Mouse (Mus musculus) c-Kit-negative CD71-positive TER-119-positive erythroid progenitor cells, embryonic 14.5 days (primary cell): ENCODE data around the gene Gm11596.
"Not testable (repeated sequence)": the region's sequence is repeated elsewhere in the genome, so short reads cannot be mapped to it uniquely, and the experiment has no call there.

ENCODE experiments used
- DNase-seq: peaks from one replicate; pipeline ENCODE4 v3.0.0-alpha.2; 2013; ENCODE audit warnings: low read depth, low spot score

Gm11596 gene

DNA sequence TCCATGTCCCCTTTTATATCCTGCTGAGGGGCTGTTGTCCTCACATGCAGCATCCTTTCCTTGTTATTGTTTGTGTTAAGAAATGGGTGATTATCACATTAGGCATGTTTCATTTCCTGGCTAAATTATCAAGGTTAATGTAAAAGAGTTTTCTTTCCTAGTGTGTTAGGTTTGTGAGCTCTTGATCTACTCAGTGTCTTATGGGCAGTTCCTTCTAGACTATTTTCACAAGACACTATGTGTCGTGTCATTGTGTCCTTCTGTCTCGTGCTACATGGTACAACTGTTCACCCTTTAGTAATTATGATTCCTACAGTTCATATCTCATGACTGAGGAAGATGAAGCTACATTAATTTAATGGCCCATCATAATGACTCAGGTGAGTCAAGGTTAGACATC, at the start of gene Gm11596:
TSS of gene Gm11596 (minus strand) at position 101 of the 400 bp plus-strand sequence.
- DNase-seq: no peak

DNA sequence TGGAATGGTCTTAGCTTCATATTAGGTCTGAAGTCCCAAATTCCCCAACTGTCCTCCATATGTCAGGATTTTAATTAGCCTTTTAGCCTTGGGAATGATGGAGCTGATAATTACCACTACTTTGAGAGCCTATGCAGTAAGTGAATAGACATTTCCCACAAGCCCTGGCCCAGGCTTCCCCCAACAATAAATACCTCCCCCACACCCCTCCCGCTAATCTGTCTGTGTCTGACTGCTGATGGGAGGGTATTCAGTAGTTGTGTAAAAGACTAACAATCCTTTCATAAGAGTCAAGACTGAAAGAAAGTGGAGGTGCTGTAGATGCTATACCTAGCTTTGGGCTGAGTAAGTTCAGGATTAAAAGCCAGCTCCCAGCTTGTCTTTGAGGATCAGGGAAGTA, 48.9 kb upstream of the Gm11596 start:
- no peak for DNase-seq

DNA sequence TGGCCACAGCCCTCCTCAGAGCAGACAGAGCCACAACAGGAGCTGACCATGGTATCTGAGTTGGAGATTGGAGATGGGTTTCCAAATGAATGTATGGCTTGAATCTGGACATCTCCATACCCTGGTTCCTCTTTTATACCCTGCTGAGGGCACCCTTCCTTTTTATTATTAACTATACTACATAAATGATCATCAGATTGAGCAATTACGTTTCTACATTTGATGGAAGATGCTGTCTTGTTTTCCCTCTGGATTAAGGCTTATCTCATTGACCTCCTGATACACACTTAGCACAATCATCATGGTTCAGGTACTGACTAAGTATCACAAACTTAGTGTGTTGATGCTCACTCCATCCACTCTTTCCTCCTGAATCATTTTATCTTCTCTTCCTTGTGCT, 44.7 kb upstream of the Gm11596 start, which contains the start of gene 2300003K06Rik:
TSS of gene 2300003K06Rik (minus strand) at position 101 of the 400 bp plus-strand sequence.
- DNase-seq: no peak

DNA sequence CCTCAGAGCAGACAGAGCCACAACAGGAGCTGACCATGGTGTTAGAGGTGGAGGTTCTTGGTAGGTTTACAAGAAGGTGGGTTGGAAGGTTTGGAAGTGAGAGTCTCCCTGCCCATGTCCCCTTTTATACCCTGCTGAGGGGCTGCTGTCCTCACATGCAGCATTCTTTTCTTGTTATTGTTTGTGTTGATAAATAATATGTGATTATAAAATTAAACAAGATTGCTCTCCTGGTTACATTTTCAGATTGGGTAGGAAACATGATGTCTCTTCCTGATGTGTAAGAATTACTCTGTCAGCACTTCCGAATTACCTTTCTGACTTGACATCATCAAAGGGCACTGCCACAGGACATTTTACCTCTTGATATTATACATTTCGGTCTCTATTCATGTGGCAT, 22.3 kb upstream of the Gm11596 start, which contains the start of gene Gm11564:
TSS of gene Gm11564 (minus strand) at position 101 of the 400 bp plus-strand sequence.
- not testable (repeated sequence) for DNase-seq

DNA sequence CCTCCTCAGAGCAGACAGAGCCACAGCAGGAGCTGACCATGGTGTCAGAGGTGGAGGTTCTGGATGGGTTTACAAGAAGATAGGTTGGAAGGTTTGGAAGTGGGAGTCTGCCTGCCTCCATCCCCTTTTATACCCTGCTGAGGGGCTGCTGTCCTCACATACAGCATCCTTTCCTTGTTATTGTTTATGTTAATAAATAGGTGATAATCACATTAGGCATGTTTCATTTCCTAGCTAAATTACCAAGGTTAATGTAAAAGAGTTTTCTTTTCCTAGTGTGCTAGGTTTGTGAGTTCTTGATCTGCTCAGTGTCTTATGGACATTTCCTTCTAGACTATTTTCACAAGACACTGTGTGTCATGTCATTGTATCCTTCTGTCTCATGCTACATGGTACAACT, 16.5 kb upstream of the Gm11596 start, which contains the start of gene Krtap4-13:
TSS of gene Krtap4-13 (minus strand) at position 101 of the 400 bp plus-strand sequence.
- DNase-seq: not testable (repeated sequence)

DNA sequence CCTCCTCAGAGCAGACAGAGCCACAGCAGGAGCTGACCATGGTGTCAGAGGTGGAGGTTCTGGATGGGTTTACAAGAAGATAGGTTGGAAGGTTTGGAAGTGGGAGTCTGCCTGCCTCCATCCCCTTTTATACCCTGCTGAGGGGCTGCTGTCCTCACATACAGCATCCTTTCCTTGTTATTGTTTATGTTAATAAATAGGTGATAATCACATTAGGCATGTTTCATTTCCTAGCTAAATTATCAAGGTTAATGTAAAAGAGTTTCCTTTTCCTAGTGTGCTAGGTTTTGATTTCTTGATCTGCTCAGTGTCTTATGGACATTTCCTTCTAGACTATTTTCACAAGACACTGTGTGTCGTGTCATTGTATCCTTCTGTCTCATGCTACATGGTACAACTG, 11.1 kb upstream of the Gm11596 start, which contains the start of gene Gm11554:
TSS of gene Gm11554 (minus strand) at position 101 of the 400 bp plus-strand sequence.
- not testable (repeated sequence) for DNase-seq

DNA sequence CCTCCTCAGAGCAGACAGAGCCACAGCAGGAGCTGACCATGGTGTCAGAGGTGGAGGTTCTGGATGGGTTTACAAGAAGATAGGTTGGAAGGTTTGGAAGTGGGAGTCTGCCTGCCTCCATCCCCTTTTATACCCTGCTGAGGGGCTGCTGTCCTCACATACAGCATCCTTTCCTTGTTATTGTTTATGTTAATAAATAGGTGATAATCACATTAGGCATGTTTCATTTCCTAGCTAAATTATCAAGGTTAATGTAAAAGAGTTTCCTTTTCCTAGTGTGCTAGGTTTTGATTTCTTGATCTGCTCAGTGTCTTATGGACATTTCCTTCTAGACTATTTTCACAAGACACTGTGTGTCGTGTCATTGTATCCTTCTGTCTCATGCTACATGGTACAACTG, 5.6 kb upstream of the Gm11596 start, which contains the start of gene Gm11569:
TSS of gene Gm11569 (minus strand) at position 101 of the 400 bp plus-strand sequence.
- not testable (repeated sequence) for DNase-seq

DNA sequence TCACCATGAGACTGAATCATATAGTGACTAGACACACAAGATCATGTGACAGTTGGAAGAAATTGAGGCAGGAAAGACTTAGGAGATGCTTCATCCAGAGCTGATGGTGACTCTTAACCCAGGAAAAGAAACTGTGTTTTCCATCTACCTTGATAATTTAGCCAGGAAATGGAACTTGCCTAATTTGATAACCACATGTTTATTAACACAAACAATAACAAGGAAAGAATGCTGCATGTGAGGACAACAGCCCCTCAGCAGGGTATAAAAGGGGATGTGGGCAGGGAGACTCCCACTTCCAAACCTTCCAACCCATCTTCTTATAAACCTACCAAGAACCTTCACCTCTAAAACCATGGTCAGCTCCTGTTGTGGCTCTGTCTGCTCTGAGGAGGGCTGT, 8.4 kb downstream of the Gm11596 start, which contains the start of gene Krtap4-9:
TSS of gene Krtap4-9 (plus strand) at position 301 of the 400 bp plus-strand sequence.
- DNase-seq: not testable (repeated sequence)

DNA sequence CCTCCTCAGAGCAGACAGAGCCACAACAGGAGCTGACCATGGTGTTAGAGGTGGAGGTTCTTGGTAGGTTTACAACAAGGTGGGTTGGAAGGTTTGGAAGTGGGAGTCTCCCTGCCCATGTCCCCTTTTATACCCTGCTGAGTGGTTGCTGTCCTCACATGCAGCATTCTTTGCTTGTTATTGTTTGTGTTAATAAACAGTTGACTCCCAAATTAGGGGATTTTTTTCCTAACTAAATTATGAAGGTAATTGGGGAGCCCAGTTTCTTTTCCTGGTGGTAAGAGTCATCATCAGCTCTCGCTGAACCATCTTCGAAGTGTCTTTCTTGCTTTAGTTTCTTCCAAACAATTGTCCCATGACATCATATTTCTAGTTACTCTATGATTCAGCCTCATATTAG, 12.7 kb downstream of the Gm11596 start, which contains the start of gene Krtap4-8:
TSS of gene Krtap4-8 (minus strand) at position 101 of the 400 bp plus-strand sequence.
- DNase-seq: no peak

DNA sequence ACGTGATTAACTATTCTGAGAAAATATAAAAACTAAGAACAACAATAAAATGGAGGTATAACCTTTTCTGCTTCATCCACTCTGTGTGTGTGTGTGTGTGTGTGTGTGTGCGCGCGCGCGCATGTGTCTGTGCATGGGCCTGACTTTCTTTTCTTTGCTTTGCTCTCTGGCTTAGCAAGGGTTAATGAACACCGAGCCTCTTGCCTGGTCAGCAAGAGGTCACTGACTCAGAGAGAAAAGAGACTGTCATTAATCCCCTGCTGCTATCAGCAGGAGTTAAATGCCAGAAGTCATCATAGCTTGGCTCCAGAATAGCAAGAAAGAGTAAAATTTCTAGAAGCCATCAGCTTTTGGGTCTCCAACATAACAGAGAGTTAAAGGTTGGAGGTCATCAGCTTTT, 14.9 kb downstream of the Gm11596 start:
- no peak for DNase-seq

DNA sequence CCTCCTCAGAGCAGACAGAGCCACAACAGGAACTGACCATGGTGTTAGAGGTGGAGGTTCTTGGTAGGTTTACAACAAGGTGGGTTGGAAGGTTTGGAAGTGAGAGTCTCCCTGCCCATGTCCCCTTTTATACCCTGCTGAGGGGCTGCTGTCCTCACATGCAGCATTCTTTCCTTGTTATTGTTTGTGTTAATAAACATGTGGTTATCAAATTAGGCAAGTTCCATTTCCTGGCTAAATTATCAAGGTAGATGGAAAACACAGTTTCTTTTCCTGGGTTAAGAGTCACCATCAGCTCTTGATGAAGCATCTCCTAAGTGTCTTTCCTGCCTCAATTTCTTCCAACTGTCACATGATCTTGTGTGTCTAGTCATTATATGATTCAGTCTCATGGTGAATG, 20.5 kb downstream of the Gm11596 start, which contains the start of gene Gm11595:
TSS of gene Gm11595 (minus strand) at position 101 of the 400 bp plus-strand sequence.
- not testable (repeated sequence) for DNase-seq

DNA sequence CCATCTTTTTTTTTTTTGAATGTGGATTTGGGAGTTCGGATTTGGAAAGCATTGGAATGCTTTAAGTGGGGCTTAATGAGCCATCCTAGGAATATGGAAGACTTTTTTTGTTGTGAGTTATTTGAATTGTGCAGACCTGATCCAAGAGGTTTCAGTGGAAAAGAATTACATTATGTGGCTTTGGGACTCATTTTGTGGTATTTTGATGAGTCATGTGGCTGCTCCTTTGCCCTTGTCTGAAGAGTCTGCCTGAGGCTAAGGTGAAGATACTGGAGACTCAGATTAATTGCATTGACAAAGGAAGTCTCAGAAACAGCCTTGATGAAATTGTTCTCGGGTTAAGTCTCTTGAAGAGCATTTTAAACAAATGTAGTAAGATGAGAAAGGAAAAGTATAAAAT, 24.9 kb downstream of the Gm11596 start:
- no peak for DNase-seq

DNA sequence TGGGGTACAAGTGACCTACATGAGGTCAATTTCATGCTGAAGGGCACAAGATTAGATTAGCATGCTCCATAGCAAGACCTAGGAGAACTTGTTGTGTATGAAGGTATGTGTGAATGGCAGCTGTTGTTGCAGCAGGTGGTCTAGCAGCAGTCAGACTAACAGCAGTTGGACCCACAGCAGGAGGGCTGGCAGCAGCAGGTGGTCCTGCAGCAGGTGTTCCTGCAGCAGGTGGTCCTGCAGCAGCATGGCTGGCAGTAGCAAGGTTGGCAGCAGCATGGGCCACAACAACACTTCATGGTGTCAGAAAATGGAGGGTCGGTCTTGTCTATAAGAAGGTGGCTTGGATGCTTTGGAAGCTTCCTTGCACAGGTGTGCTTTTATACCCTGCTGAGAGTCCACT, 34.4 kb downstream of the Gm11596 start:
- DNase-seq: no peak

DNA sequence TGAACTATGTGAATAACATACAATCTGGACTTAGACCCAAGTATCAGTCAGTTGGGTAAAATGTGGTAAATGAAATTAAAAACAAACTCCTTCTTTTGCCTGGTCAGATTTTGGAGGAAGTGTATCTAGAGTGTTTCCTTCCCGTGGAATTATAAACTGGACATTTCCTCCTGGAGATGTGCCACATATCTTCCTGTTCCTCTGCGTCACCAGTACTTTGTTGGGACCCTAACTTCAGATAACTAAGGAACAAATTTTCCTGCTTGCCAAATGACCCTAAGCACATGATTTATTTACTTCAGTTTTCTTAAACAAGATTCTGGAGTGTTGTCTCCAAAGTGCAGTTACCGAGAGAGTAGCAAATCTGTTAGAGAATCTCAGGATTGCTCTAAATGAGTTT, 49.3 kb downstream of the Gm11596 start:
- DNase-seq: no peak
